Mouse (Mus musculus): ENCODE results near the gene Slc28a1. TPM values are rescaled to one million over a fixed set of nuclear protein-coding genes. Genes with fewer than 3 reads are reported as not detected.

Slc28a1 gene
- polyA plus RNA-seq (2014; fragmentation: Illumina TruSeq; extraction: RNeasy Lipid Tissue Mini Kit (QIAGEN cat#74804); ENCODE audit: low read depth, low replicate concordance) = 0.07 TPM

DNA sequence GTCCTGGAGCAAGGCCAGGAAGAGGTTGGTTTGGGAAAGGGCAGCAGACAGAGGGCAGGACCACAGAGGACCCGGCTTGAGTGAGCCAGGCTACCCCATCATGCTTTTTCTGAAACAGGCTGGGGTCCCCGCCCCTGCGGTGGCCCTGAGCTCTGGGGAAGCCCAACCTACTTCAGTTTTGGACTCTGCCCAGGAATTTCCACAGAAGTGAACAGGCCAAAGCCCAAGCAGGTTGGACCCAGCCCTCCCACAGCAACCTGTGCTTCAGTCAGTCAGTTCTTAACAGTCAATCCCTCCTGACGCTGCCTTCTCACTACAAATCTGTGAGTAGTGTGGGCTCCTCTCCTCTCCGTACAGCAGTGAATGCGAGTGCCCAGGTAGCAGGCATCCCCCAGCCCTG, at the start of gene Slc28a1:
TSS of gene Slc28a1 (plus strand) at position 245 of the 400 bp plus-strand sequence.

GRCm38 (mm10) chr7:81213347-81214152, 99.0 kb downstream of the Slc28a1 start, which contains the start of gene Pde8a:
Gene Pde8a, plus strand, starts transcription at chr7:81213596.

Other genes starting within 250 kb of the Slc28a1 start
- 15.9 TPM for gene Wdr73, start 213.5 kb upstream of the Slc28a1 start, polyA plus RNA-seq (2014; fragmentation: Illumina TruSeq; extraction: RNeasy Lipid Tissue Mini Kit (QIAGEN cat#74804); ENCODE audit: low read depth, low replicate concordance)
- 2.9 TPM for gene Nmb, start 209.7 kb upstream of the Slc28a1 start, polyA plus RNA-seq (2014; fragmentation: Illumina TruSeq; extraction: RNeasy Lipid Tissue Mini Kit (QIAGEN cat#74804); ENCODE audit: low read depth, low replicate concordance)
- 74.2 TPM for gene Sec11a, start 167.0 kb upstream of the Slc28a1 start, polyA plus RNA-seq (2014; fragmentation: Illumina TruSeq; extraction: RNeasy Lipid Tissue Mini Kit (QIAGEN cat#74804); ENCODE audit: low read depth, low replicate concordance)
- gene Zfp592, start 121.1 kb upstream of the Slc28a1 start, polyA plus RNA-seq (2014; fragmentation: Illumina TruSeq; extraction: RNeasy Lipid Tissue Mini Kit (QIAGEN cat#74804); ENCODE audit: low read depth, low replicate concordance) = 6.3 TPM
- gene Alpk3, start 57.2 kb upstream of the Slc28a1 start, polyA plus RNA-seq (2014; fragmentation: Illumina TruSeq; extraction: RNeasy Lipid Tissue Mini Kit (QIAGEN cat#74804); ENCODE audit: low read depth, low replicate concordance) = 0.04 TPM
- gene Pde8a, start 98.8 kb downstream of the Slc28a1 start, polyA plus RNA-seq (2014; fragmentation: Illumina TruSeq; extraction: RNeasy Lipid Tissue Mini Kit (QIAGEN cat#74804); ENCODE audit: low read depth, low replicate concordance) = 348 TPM
- 184 TPM for gene Rps17, start 230.5 kb downstream of the Slc28a1 start, polyA plus RNA-seq (2014; fragmentation: Illumina TruSeq; extraction: RNeasy Lipid Tissue Mini Kit (QIAGEN cat#74804); ENCODE audit: low read depth, low replicate concordance)